Mouse (Mus musculus) lung, embryonic 14.5 days (tissue): ENCODE results near the gene Dlgap4. TPM values are rescaled to one million over a fixed set of nuclear protein-coding genes. Genes with fewer than 3 reads are reported as not detected.
A peak's percentile ranks its signal among the peaks of the same experiment; 100 is the strongest.
"Not testable (repeated sequence)": the region's sequence is repeated elsewhere in the genome, so short reads cannot be mapped to it uniquely, and the experiment has no call there.

ENCODE experiments used
- ATAC-seq: fragments of 200-750 bp; cut with Nextera tagmentation; 2 replicates; pipeline ENCODE4 v1.8.0; 2017; ENCODE audit warnings: mild to moderate bottlenecking, moderate TSS enrichment, moderate library complexity; ENCODE audit not compliant: insufficient read depth
- DNase-seq: peaks from one replicate; pipeline ENCODE4 v3.0.0-alpha.2; 2015
- H3K27ac ChIP-seq: fragments of 300-500 bp; sonication (generic); 2 replicates; pipeline ENCODE4 v1.5.1; 2014; ENCODE audit warnings: low read depth, mild to moderate bottlenecking, moderate library complexity
- H3K27me3 ChIP-seq: fragments of 300-500 bp; sonication (generic); 2 replicates; pipeline ENCODE4 v1.6.1; 2014; ENCODE audit warnings: low read length, control low read depth; ENCODE audit not compliant: insufficient read depth
- H3K36me3 ChIP-seq: fragments of 300-500 bp; sonication (generic); 2 replicates; pipeline ENCODE4 v1.6.1; 2014; ENCODE audit warnings: control low read depth; ENCODE audit not compliant: insufficient read depth
- H3K4me1 ChIP-seq: fragments of 300-500 bp; sonication (generic); 2 replicates; pipeline ENCODE4 v1.6.1; 2014; ENCODE audit warnings: antibody characterized with exemption, control low read depth; ENCODE audit not compliant: insufficient read depth
- H3K4me2 ChIP-seq: fragments of 300-500 bp; sonication (generic); 2 replicates; pipeline ENCODE4 v1.6.1; 2014; ENCODE audit warnings: mild to moderate bottlenecking
- H3K4me3 ChIP-seq: fragments of 300-500 bp; sonication (generic); 2 replicates; pipeline ENCODE4 v1.5.1; 2014; ENCODE audit warnings: low read depth, low read length
- H3K9ac ChIP-seq: fragments of 300-500 bp; sonication (generic); 2 replicates; pipeline ENCODE4 v1.6.1; 2014
- H3K9me3 ChIP-seq: fragments of 300-500 bp; sonication (generic); 2 replicates; pipeline ENCODE4 v1.6.1; 2016; ENCODE audit warnings: low read depth, low read length, control low read depth
- CTCF ChIP-seq: IDR thresholded peaks from 2 replicates; pipeline ENCODE4 v1.5.1; 2016; ENCODE audit warnings: antibody characterized with exemption, low read depth
- WGBS: fragments of 180-500 bp; shearing (Covaris S2); extraction: QIAGEN DNeasy Blood & Tissue Kit; methylation state at CpG from one replicate; pipeline ENCODE4 v1.1.7; 2014; 5-methylcytosine and 5-hydroxymethylcytosine counted together
- polyA plus RNA-seq: library from polyadenylated mRNA; unstranded; fragments of >200 nt; fragmentation: Nextera tagmentation; extraction: Ambion mirVana; gene quantifications from 2 replicates; pipeline ENCODE4 v1.2.1, GENCODE M21; 2014

Gene Dlgap4
- polyA plus RNA-seq, 1 experiment from 2014 or later, result 78.7 TPM

- ATAC-seq, result no peak
- no peak overlapping the region for H3K9ac ChIP-seq
- TF ChIP-seq CTCF, result no peak
- H3K9me3 ChIP-seq, result peaks cover 5% of the 10 kb centered on the region; the same call in 1 of the 2 replicates
- no peak overlapping the region for H3K4me3 ChIP-seq
- no peaks in the 10 kb centered on the region for H3K27me3 ChIP-seq
- DNase-seq, result no peak
- H3K36me3 ChIP-seq, result no peaks in the 10 kb centered on the region
- no peak overlapping the region for H3K27ac ChIP-seq
- H3K4me1 ChIP-seq, result no peaks in the 10 kb centered on the region
- WGBS, result 64% methylated on average over 4 of the region's 4 CpGs
- H3K4me2 ChIP-seq, result no peak overlapping the region
Measured at GRCm38 (mm10) chr2:156801045-156801444, 187.5 kb downstream of the Dlgap4 start.

GRCm38 (mm10) chr2:156802116-156802515, 188.6 kb downstream of the Dlgap4 start:
- H3K27me3 ChIP-seq, ATAC-seq, H3K9me3 ChIP-seq, H3K4me1 ChIP-seq, DNase-seq, H3K4me3 ChIP-seq, H3K4me2 ChIP-seq, H3K27ac ChIP-seq, H3K36me3 ChIP-seq, H3K9ac ChIP-seq: not testable (repeated sequence)
- WGBS, result 30% methylated on average over 9 of the region's 9 CpGs

DNA sequence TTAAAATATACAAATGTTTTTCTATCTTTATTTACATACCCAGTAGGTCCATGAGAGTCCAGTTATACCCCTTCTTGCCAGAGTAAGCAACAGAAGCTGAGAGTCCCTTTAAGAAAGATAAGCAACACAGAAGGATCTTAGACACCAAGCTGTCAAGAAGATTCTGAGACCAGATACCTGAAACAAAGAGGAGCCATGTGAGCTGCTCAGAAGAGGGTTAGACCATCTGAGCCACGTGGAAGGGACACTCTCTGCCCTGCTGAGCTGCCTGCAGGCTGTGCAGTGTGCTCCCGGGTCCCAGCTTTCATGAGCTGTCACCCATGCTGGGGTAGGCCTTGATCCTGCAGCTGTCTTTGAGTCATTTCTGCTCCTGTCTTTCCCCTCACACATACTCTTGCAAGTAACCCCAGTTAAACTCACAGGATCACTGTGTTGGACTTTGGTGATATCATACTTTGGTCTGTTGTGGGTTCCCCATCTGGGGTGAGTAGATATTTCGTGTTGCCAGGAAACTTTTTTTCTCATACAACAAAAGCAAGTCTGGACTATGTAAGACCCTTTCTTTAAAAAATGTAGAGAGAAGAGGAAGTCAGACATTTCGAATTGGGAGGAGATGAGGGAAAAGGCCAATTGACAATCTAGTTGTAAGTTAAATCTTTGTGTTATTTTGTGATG, 190.3 kb downstream of the Dlgap4 start:
- Histone ChIP-seq H3K4me3 (no peak overlapping the region), H3K9me3 (no peaks in the 10 kb centered on the region), H3K9ac (no peak overlapping the region), H3K4me2 (no peak overlapping the region), H3K27me3 (no peaks in the 10 kb centered on the region), H3K27ac (no peak overlapping the region), H3K36me3 (no peaks in the 10 kb centered on the region), H3K4me1 (no peaks in the 10 kb centered on the region)
- WGBS, result 65% methylated on average over 4 of the region's 4 CpGs
- no peak for ATAC-seq
- no peak for DNase-seq
- TF ChIP-seq CTCF, result no peak

- Histone ChIP-seq H3K4me1 (no peaks in the 10 kb centered on the region), H3K36me3 (no peaks in the 10 kb centered on the region), H3K27ac (no peak overlapping the region), H3K9ac (no peak overlapping the region), H3K9me3 (no peaks in the 10 kb centered on the region), H3K4me3 (no peak overlapping the region), H3K27me3 (no peaks in the 10 kb centered on the region), H3K4me2 (no peak overlapping the region)
- no peak for TF ChIP-seq CTCF
- WGBS, result 83% methylated on average over 4 of the region's 4 CpGs
- ATAC-seq (no peak), DNase-seq (no peak)
Measured at GRCm38 (mm10) chr2:156804589-156804988, 191.1 kb downstream of the Dlgap4 start.

GRCm38 (mm10) chr2:156806886-156807285, 193.4 kb downstream of the Dlgap4 start:
- DNase-seq (no peak), ATAC-seq (no peak)
- Histone ChIP-seq H3K4me1 (no peaks in the 10 kb centered on the region), H3K36me3 (no peaks in the 10 kb centered on the region), H3K4me3 (no peak overlapping the region), H3K27me3 (no peaks in the 10 kb centered on the region), H3K4me2 (no peak overlapping the region), H3K9ac (no peak overlapping the region), H3K27ac (no peak overlapping the region), H3K9me3 (no peaks in the 10 kb centered on the region)
- TF ChIP-seq CTCF, result no peak
- WGBS, result 56% methylated on average over 6 of the region's 6 CpGs

DNA sequence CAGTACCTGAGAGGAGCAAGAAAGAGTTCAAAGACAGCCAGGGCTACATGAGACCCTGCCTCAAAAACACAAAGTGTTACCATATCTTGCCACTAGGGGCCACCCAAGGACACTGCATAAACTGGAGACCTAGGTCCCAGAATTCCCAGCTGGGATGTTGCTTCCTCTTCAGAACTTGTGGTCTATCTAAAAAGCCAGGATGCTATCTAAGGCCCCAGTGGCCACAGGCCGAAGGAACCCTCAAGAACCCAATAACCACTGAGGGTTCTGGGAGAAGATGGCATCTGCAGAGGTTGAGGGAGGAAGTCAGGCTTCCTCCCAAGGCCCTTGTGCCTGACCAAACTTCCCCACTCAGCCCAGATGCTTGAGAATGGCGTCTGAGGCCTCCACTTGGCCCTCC, 196.1 kb downstream of the Dlgap4 start:
- Histone ChIP-seq H3K9me3 (no peaks in the 10 kb centered on the region), H3K4me1 (peaks cover under 1% of the 10 kb centered on the region; the same call in 1 of the 2 replicates), H3K36me3 (no peaks in the 10 kb centered on the region), H3K27ac (no peak overlapping the region), H3K4me3 (no peak overlapping the region), H3K4me2 (no peak overlapping the region), H3K9ac (no peak overlapping the region), H3K27me3 (no peaks in the 10 kb centered on the region)
- TF ChIP-seq CTCF, result peak; percentile 96
- WGBS, result 30% methylated on average over 2 of the region's 2 CpGs
- DNase-seq (peak; percentile 93), ATAC-seq (peak; percentile 48; the same call in 1 of the 2 replicates)

- no peaks in the 10 kb centered on the region for H3K27me3 ChIP-seq
- TF ChIP-seq CTCF, result no peak
- ATAC-seq (no peak), DNase-seq (peak; percentile 18)
- H3K27ac ChIP-seq, result no peak overlapping the region
- H3K4me1 ChIP-seq, result peaks cover 7% of the 10 kb centered on the region
- H3K9me3 ChIP-seq, result no peaks in the 10 kb centered on the region
- no peak overlapping the region for H3K9ac ChIP-seq
- 95% methylated on average over 10 of the region's 10 CpGs for WGBS
- H3K36me3 ChIP-seq, result no peaks in the 10 kb centered on the region
- no peak overlapping the region for H3K4me3 ChIP-seq
- H3K4me2 ChIP-seq, result no peak overlapping the region
Measured at GRCm38 (mm10) chr2:156810716-156811115, 197.2 kb downstream of the Dlgap4 start.

GRCm38 (mm10) chr2:156811556-156811955, 198.1 kb downstream of the Dlgap4 start:
- H3K27me3 ChIP-seq, result no peaks in the 10 kb centered on the region
- no peak overlapping the region for H3K9ac ChIP-seq
- H3K4me3 ChIP-seq, result no peak overlapping the region
- DNase-seq (peak; percentile 6), ATAC-seq (no peak)
- peaks cover 9% of the 10 kb centered on the region for H3K4me1 ChIP-seq
- 67% methylated on average over 5 of the region's 5 CpGs for WGBS
- no peak for TF ChIP-seq CTCF
- H3K27ac ChIP-seq, result no peak overlapping the region
- no peaks in the 10 kb centered on the region for H3K9me3 ChIP-seq
- H3K36me3 ChIP-seq, result no peaks in the 10 kb centered on the region
- H3K4me2 ChIP-seq, result no peak overlapping the region

Other genes starting within 250 kb of the Dlgap4 start
- gene Epb41l1, start 192.8 kb upstream of the Dlgap4 start, polyA plus RNA-seq, result 2.1 and 3.2 TPM in 2 replicates
- 39.0 and 41.0 TPM in 2 replicates for gene Aar2, start 66.1 kb upstream of the Dlgap4 start, polyA plus RNA-seq
- gene Myl9, start 161.7 kb downstream of the Dlgap4 start, polyA plus RNA-seq, result 397 and 446 TPM in 2 replicates
- 69.1 and 75.1 TPM in 2 replicates for gene Tgif2, start 226.3 kb downstream of the Dlgap4 start, polyA plus RNA-seq
- 5.7 and 7.2 TPM in 2 replicates for gene 4930518I15Rik, start 244.2 kb downstream of the Dlgap4 start, polyA plus RNA-seq
- gene Rab5if, start 249.4 kb downstream of the Dlgap4 start, polyA plus RNA-seq, result 194 and 210 TPM in 2 replicates